Mouse (Mus musculus) cortical plate, adult 2 months (tissue): ENCODE data around the gene Slc16a9.

Experiments used
- CTCF ChIP-seq: fragments of 200-500 bp; IDR thresholded peaks from 2 replicates; pipeline ENCODE4 v1.5.1; 2011; ENCODE audit warnings: mild to moderate bottlenecking, control low read depth, low read length; ENCODE audit not compliant: insufficient read depth; ENCODE audit errors: extremely low read depth
- POLR2A ChIP-seq: fragments of 200-500 bp; IDR thresholded peaks from 2 replicates; pipeline ENCODE4 v1.6.1; 2011; ENCODE audit warnings: mild to moderate bottlenecking, low read length, control low read depth; ENCODE audit not compliant: insufficient read depth; ENCODE audit errors: extremely low read depth

- TF ChIP-seq CTCF (no peak), POLR2A (no peak)
These were observed 16.0 kb downstream of the Slc16a9 start for GRCm38 (mm10) chr10:70260904-70261303.
